Mouse (Mus musculus) layer of hippocampus, adult 6 months (tissue): ENCODE measurements around the gene Irx5. TPM values are rescaled to one million over a fixed set of nuclear protein-coding genes. Genes with fewer than 3 reads are reported as not detected.

ENCODE experiments used
- long read RNA-seq, 2 experiments: library from polyadenylated mRNA; unstranded; transcript quantifications; one replicate each; pipeline ENCODE4 v2.0.0; 2019 to 2020
- polyA plus RNA-seq: library from polyadenylated mRNA; unstranded; fragments of <200 nt; fragmentation: Nextera tagmentation; gene quantifications from 2 replicates; pipeline ENCODE4 v1.2.3, GENCODE M21; 2021

Gene Irx5
- not detected in 2 replicates for polyA plus RNA-seq
- long read RNA-seq, experiment 1: 0 reads
- long read RNA-seq, experiment 2, transcript Irx5-201 (3 exons, 2,450 nt): major isoform, 6 of 6 reads
- long read RNA-seq, experiment 2, partial matches to known transcripts: 0 of 6 reads
- long read RNA-seq, experiment 2, other reads (novel, unspliced or antisense): 0 of 6 reads

DNA sequence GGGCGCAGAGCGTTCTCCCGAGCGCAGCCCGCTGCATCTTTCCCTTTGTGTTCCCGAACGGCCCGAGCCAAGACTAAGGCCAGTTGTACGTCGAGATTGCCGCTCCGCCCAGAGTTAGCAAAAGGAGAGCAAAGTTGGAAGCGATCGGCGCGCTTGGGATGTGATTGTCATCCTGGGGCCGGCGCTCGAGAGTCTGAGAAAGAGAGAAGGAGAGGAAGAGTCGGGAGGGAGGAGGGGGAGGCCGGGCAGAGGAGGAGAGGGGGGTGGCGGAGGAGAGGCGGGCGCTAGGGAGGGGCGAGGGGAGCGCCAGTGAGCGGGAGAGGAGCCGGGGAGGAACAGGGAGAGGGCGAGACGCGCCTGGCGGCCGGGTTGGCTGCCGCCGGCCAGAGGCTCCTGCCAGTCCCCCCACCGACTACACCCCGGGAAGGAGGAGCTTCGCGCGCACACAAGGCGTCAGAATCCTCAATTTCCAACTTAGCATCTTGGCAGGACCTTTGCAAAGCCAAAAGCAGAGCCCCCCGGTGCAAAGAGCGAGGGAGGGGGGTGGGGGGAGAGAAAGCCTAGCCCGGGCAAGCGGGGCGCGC, at the start of gene Irx5:
Gene Irx5 (plus strand): TSS at position 228 of the 584 bp plus-strand sequence.

